Mouse (Mus musculus) forebrain, embryonic 11.5 days (tissue): ENCODE measurements around the gene Ugt1a2. TPM values are rescaled to one million over a fixed set of nuclear protein-coding genes. Genes with fewer than 3 reads are reported as not detected.

Experiments used
- ATAC-seq: fragments of 200-750 bp; cut with Nextera tagmentation; replicated peaks from 2 replicates; pipeline ENCODE4 v1.8.0; 2017; ENCODE audit warnings: moderate TSS enrichment; ENCODE audit not compliant: low FRiP score
- DNase-seq: peaks from one replicate; pipeline ENCODE4 v3.0.0-alpha.2; 2017; ENCODE audit warnings: low spot score
- H3K27ac ChIP-seq: fragments of 300-500 bp; sonication (generic); 2 replicates; pipeline ENCODE4 v1.5.1; 2014; ENCODE audit warnings: low read depth, low read length
- H3K27me3 ChIP-seq: fragments of 300-500 bp; sonication (generic); 2 replicates; pipeline ENCODE4 v1.6.1; 2014; ENCODE audit warnings: mild to moderate bottlenecking, low read length, mixed read lengths; ENCODE audit not compliant: control insufficient read depth, insufficient read depth
- H3K36me3 ChIP-seq: fragments of 300-500 bp; sonication (generic); 2 replicates; pipeline ENCODE4 v1.6.1; 2014; ENCODE audit warnings: mild to moderate bottlenecking, low read length, moderate library complexity, mixed read lengths; ENCODE audit not compliant: control insufficient read depth, insufficient read depth
- H3K4me1 ChIP-seq: fragments of 300-500 bp; sonication (generic); replicated peaks from 2 replicates; pipeline ENCODE4 v1.6.1; 2014; ENCODE audit warnings: low read length, mixed read lengths; ENCODE audit not compliant: control insufficient read depth, insufficient read depth
- H3K4me2 ChIP-seq: fragments of 300-500 bp; sonication (generic); 2 replicates; pipeline ENCODE4 v1.6.1; 2014; ENCODE audit warnings: low read depth, mild to moderate bottlenecking, low read length, moderate library complexity, mixed read lengths; ENCODE audit not compliant: severe bottlenecking
- H3K4me3 ChIP-seq: fragments of 300-500 bp; sonication (generic); 2 replicates; pipeline ENCODE4 v1.5.1; 2014; ENCODE audit warnings: low read depth, low read length
- H3K9ac ChIP-seq: fragments of 300-500 bp; sonication (generic); 2 replicates; pipeline ENCODE4 v1.6.1; 2014; ENCODE audit warnings: low read length
- H3K9me3 ChIP-seq: fragments of 300-500 bp; sonication (generic); 2 replicates; pipeline ENCODE4 v1.6.1; 2016; ENCODE audit warnings: low read length, mixed read lengths; ENCODE audit not compliant: control insufficient read depth
- WGBS: fragments of 180-500 bp; shearing (Covaris S2); extraction: QIAGEN DNeasy Blood & Tissue Kit; methylation state at CpG from one replicate; pipeline ENCODE4 v1.1.7; 2014; 5-methylcytosine and 5-hydroxymethylcytosine counted together
- polyA plus RNA-seq: library from polyadenylated mRNA; unstranded; fragments of >200 nt; fragmentation: Nextera tagmentation; extraction: Ambion mirVana; gene quantifications from 2 replicates; pipeline ENCODE4 v1.2.1, GENCODE M21; 2014

Ugt1a2 gene
- polyA plus RNA-seq, 1 experiment from 2014 or later, result not detected

DNA sequence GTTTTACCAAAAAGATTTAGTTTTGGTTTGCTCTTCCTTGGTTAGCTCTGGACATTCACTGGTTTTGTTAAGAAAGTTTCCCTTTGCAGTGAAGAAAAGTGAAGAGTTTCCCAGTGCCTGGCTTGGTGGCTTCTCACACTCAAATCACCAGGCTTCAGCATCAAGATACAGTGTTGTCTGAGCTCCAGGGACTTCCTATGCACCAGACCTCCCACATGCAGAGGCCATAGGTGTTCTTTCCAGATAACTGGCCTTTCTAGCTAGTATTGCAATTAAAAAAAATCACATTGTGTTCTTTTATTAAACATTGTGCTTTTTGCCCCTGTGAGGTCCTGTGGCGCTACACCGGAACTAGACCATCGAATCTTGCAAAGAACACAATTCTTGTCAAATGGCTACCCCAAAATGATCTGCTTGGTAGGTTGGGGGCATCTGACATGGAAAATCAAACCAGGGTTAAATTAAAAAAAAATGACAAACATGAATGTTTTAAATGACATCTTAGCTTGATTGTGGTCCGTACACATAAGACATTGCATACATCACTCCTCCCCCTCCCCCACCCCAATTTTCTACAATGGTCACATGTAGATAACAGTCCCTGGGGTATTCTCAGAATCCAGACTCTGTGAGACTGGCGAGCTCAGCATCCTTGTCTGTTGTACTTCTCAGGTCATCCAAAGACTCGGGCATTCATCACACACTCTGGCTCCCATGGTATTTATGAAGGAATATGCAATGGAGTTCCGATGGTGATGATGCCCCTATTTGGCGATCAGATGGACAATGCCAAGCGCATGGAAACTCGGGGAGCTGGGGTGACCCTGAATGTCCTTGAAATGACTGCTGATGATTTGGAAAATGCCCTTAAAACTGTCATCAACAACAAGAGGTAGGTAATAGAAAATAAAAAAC, 15.3 kb downstream of the Ugt1a2 start:
- ATAC-seq, result no peak
- peak; percentile 54 for DNase-seq
- WGBS, result 71% methylated on average over 10 of the region's 10 CpGs

DNA sequence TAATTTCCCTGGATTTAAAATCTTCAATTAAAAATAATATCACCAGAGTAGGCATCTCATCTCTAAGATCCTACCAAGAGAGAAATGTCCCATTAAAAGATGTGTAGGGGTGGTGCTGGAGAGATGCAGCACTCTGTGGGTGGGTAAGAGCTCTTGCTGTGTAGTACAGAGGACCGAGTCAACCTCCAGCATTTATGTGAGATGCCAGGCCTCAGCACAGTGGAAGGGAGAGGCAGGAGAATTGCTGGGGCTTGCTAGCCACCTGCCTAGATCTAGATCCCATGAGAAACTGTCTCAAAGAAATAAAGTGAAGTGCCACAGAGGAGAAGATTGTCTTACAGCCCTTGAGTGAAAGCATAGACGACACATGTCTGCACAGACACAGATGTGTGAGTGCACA, 16.1 kb downstream of the Ugt1a2 start:
- H3K9me3 ChIP-seq, result peaks cover 57% of the 10 kb centered on the region
- 54% methylated on average over 2 of the region's 2 CpGs for WGBS

More for the DNA sequence above, 15.3 kb downstream of the Ugt1a2 start:
- no peaks in the 10 kb centered on the region for H3K36me3 ChIP-seq
- H3K27me3 ChIP-seq, result no peaks in the 10 kb centered on the region
- no peak overlapping the region for H3K9ac ChIP-seq
- no peak overlapping the region for H3K27ac ChIP-seq
- H3K4me2 ChIP-seq, result no peak overlapping the region
- no peak overlapping the region for H3K4me3 ChIP-seq
- no peaks in the 10 kb centered on the region for H3K4me1 ChIP-seq
- H3K9me3 ChIP-seq, result peaks cover 60% of the 10 kb centered on the region

DNA sequence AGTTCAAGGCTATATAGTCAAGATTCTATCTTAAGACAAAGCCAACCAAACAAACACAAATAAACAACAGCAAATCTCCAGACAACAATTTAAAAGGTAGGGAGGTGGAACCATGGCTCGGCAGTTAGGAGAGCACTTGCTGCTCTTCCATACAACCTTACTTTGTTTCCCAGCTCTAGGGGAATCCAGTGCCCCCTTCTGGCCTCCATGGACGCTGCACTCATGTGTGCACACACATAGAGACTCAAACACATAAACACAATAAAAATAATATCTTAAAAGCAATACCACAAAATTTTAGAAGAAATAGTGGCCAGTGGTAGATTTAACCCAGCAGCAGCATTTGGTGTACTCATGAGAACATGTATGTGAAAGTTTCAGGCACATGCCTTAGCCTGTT, 16.7 kb downstream of the Ugt1a2 start:
- H3K4me1 ChIP-seq, result no peaks in the 10 kb centered on the region
- H3K4me2 ChIP-seq, result no peak overlapping the region
- H3K27me3 ChIP-seq, result no peaks in the 10 kb centered on the region
- ATAC-seq (no peak), DNase-seq (peak; percentile 55)
- H3K9ac ChIP-seq, result no peak overlapping the region
- WGBS, result 68% methylated on average over 2 of the region's 2 CpGs
- H3K36me3 ChIP-seq, result no peaks in the 10 kb centered on the region
- H3K27ac ChIP-seq, result no peak overlapping the region
- H3K4me3 ChIP-seq, result no peak overlapping the region
- peaks cover 53% of the 10 kb centered on the region for H3K9me3 ChIP-seq

More for the DNA sequence above, 16.1 kb downstream of the Ugt1a2 start:
- H3K9ac ChIP-seq, result no peak overlapping the region
- no peak overlapping the region for H3K4me2 ChIP-seq
- no peaks in the 10 kb centered on the region for H3K4me1 ChIP-seq
- DNase-seq (peak; percentile 51), ATAC-seq (no peak)
- no peaks in the 10 kb centered on the region for H3K36me3 ChIP-seq
- no peaks in the 10 kb centered on the region for H3K27me3 ChIP-seq
- no peak overlapping the region for H3K4me3 ChIP-seq
- H3K27ac ChIP-seq, result no peak overlapping the region

DNA sequence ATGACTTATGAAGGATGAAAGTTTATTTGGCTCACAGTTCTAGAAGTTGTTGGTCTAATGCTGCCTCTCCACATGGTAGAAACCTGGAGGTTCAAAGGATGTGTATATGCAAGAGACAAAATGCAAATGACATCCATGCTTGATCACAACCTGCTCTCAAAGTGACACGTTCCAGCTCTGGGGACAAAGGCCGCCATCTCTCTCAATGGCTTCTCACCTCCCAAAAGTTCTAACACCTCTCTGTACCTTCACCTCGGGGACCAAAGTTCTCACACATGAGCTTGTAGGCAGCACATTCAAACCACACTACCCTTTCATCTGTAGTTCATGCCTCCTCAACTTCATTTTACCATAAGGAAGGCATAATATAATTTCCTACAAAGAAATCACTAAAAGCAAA, 17.2 kb downstream of the Ugt1a2 start:
- Histone ChIP-seq H3K9me3 (peaks cover 50% of the 10 kb centered on the region), H3K9ac (no peak overlapping the region), H3K4me3 (no peak overlapping the region), H3K4me1 (no peaks in the 10 kb centered on the region), H3K27ac (no peak overlapping the region), H3K4me2 (no peak overlapping the region), H3K27me3 (no peaks in the 10 kb centered on the region), H3K36me3 (no peaks in the 10 kb centered on the region)
- WGBS, result 48% methylated on average over 3 of the region's 3 CpGs
- ATAC-seq (no peak), DNase-seq (no peak)

DNA sequence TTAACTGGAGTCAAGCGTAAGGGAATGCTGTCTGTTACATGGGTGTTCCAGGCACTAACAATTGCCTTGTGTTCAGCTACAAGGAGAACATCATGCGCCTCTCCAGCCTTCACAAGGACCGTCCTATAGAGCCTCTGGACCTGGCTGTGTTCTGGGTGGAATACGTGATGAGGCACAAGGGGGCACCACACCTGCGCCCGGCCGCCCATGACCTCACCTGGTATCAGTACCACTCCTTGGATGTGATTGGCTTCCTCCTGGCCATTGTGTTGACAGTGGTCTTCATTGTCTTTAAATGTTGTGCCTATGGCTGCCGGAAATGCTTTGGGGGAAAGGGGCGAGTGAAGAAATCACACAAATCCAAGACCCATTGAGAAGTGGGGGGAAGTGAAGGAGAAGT, 17.6 kb downstream of the Ugt1a2 start:
- 72% methylated on average over 9 of the region's 9 CpGs for WGBS
- peak; percentile 64 for DNase-seq
- Histone ChIP-seq H3K36me3 (no peaks in the 10 kb centered on the region), H3K9ac (no peak overlapping the region), H3K4me1 (no peaks in the 10 kb centered on the region), H3K4me2 (no peak overlapping the region), H3K27me3 (no peaks in the 10 kb centered on the region), H3K4me3 (no peak overlapping the region), H3K27ac (no peak overlapping the region), H3K9me3 (peaks cover 45% of the 10 kb centered on the region)
- ATAC-seq, result no peak

DNA sequence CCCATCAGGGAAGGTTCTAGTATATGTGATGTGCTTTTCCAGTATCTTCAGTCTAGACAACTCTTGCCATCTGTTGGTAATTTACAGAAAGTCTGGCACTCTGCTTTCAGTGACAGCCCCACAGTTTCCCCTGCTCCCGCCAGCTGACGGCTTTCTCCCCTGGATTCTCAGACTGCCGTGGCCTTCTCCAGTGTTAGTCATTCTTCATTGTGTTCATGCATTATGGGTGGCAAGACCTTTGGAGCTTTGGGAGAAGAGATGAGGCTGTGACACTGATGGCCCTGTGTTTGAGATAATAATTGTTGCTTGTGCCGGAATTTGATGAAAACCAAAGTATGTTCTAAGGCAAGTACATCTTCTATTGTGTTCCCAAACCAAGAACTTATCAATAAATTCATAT, 18.2 kb downstream of the Ugt1a2 start:
- Histone ChIP-seq H3K4me3 (no peak overlapping the region), H3K4me2 (no peak overlapping the region), H3K9me3 (peaks cover 40% of the 10 kb centered on the region), H3K9ac (no peak overlapping the region), H3K36me3 (no peaks in the 10 kb centered on the region), H3K27me3 (no peaks in the 10 kb centered on the region), H3K27ac (no peak overlapping the region), H3K4me1 (no peaks in the 10 kb centered on the region)
- ATAC-seq (no peak), DNase-seq (peak; percentile 57)
- WGBS, result 55% methylated on average over 4 of the region's 4 CpGs

DNA sequence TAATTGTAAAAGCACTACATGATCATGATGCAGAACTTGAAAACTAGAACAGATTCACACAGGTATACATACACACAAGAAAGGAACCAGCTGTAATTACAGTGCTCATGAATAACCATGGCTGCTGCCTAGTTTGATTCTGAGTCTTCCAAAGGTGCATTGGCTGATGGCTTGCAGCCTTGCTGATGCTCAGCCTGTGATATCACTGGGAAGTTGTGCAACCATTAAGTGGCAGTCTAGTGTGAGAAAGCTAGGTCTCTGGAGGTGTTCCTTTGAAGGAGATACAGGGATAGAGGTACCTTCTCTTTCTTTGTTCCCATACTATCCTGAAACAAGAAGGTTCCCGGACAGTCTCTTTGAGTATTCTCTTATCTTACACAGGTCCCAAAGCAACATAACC, 18.7 kb downstream of the Ugt1a2 start:
- Histone ChIP-seq H3K4me1 (no peaks in the 10 kb centered on the region), H3K9ac (no peak overlapping the region), H3K9me3 (peaks cover 35% of the 10 kb centered on the region), H3K27ac (no peak overlapping the region), H3K36me3 (no peaks in the 10 kb centered on the region), H3K4me2 (no peak overlapping the region), H3K27me3 (no peaks in the 10 kb centered on the region), H3K4me3 (no peak overlapping the region)
- DNase-seq, result peak; percentile 52
- no peak for ATAC-seq
- WGBS, result 22% methylated on average over 1 of the region's 1 CpGs

DNA sequence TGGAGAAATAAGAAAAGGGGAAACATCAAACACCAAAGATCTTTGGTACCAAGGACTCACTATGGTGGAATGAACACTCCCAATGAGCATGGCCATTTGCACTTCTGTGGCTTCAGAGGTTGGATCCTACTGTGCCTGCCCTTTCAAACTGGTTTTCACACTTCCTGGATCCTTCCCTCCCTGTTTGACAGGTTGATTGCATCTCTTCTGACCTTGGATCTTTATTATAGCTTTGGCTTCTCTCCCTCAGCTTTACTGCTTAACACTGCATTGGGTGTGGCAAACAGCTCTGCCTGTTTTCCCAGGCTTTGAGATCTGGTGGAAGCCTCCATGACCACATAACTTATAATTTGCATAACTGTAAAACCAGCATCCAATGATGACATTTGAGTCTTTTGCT, 19.9 kb downstream of the Ugt1a2 start:
- Histone ChIP-seq H3K27ac (no peak overlapping the region), H3K4me2 (no peak overlapping the region), H3K4me3 (no peak overlapping the region), H3K9me3 (peaks cover 25% of the 10 kb centered on the region), H3K9ac (no peak overlapping the region), H3K4me1 (no peaks in the 10 kb centered on the region), H3K27me3 (no peaks in the 10 kb centered on the region), H3K36me3 (no peaks in the 10 kb centered on the region)
- ATAC-seq, result no peak
- DNase-seq, result no peak

DNA sequence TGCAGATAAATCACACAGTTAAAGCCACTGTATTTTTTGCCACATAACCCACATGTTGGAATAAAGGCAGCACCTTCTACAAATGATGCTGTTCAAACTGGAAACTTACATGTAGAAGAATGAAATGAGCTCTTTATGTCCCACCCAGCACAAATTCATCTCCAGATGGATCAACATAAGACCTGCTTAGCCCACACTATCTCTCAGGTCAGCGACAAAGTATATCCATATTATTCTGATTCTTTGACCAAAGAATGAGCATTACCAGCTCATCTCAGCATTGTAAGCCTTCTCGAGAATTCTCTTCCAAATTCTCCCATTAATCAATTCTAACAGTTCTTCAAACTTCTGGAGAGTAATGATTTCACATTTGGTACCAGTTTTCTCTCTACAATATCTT, 21.8 kb downstream of the Ugt1a2 start:
- Histone ChIP-seq H3K27ac (no peak overlapping the region), H3K4me1 (no peaks in the 10 kb centered on the region), H3K9me3 (peaks cover 28% of the 10 kb centered on the region), H3K4me3 (no peak overlapping the region), H3K4me2 (no peak overlapping the region), H3K36me3 (no peaks in the 10 kb centered on the region), H3K27me3 (no peaks in the 10 kb centered on the region), H3K9ac (no peak overlapping the region)
- WGBS, result 55% methylated on average over 2 of the region's 2 CpGs
- ATAC-seq (no peak), DNase-seq (no peak)
